Mouse (Mus musculus): ENCODE results near the gene Plxna3.
"Not testable (repeated sequence)": the region's sequence is repeated elsewhere in the genome, so short reads cannot be mapped to it uniquely, and the experiment has no call there.

Plxna3 gene

DNA sequence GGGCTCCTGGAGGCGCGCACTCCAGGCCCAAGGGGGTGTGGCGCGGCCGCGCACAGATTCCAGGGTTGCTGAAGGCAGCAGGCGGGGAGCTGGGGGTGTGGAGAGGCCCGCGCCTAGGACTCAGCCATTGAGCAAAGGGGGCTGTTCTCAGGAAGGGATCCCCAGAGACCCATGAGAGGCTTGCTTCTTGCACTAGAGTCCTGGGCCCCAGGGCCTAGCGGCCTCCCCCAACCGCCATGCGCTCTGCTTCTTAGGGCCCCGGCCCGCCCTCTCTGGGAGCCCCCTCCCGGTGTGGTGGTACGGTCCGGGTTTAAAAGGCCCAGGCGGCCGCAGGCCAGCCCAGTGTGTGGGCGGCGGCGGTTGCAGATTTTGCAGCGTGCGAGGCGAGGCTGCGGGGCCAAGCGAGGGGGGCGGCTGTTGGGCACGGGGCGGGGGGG lies at the start of gene Plxna3:
Plxna3 (plus strand) TSS at position 342 of the 437 bp plus-strand sequence.
- DNase-seq (ENCODE audit: low spot score): peak; percentile 70

DNA sequence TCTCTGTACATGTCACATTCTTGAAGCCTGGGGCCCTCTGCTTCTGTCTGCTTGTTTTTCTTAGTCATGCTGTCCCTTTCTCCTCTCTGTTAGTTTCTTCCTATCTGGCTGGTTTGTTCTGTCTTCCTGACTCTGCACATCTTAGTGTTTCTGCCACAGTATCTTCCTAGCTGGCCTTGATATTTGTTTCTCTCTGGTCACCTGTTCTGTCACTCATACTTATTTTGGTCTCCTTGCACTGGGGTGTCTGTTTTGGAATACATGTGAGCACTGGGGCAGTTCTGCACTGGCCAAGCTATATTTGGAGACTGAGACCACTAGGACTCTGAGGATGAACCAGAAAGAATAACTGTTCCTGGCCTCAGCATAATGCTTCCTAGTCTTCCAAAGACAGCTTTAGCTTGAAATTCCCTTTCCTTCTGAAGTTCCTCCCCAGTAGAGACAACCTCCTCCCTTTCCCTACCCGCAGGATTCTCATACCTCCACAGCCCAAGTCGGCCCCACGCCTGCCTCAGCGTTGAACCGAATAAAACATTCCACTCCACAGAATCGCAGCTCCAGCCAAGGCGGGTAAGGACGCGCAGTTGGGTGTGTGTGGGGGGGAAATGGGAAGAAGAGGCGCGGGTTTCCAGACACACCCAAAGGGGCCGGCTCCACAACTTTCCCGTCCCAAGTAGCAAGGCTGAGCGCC lies 47.7 kb upstream of the Plxna3 start:
- DNase-seq (ENCODE audit: low spot score): no peak

GRCm38 (mm10) chrX:74281732-74282394 lies 47.0 kb upstream of the Plxna3 start, which contains the start of the genes Taz and Dnase1l1:
TSS of gene Taz (plus strand) at chrX:74281912.
TSS of gene Dnase1l1 (minus strand) at chrX:74282337.
- DNase-seq (ENCODE audit: low spot score): peak; percentile 86

DNA sequence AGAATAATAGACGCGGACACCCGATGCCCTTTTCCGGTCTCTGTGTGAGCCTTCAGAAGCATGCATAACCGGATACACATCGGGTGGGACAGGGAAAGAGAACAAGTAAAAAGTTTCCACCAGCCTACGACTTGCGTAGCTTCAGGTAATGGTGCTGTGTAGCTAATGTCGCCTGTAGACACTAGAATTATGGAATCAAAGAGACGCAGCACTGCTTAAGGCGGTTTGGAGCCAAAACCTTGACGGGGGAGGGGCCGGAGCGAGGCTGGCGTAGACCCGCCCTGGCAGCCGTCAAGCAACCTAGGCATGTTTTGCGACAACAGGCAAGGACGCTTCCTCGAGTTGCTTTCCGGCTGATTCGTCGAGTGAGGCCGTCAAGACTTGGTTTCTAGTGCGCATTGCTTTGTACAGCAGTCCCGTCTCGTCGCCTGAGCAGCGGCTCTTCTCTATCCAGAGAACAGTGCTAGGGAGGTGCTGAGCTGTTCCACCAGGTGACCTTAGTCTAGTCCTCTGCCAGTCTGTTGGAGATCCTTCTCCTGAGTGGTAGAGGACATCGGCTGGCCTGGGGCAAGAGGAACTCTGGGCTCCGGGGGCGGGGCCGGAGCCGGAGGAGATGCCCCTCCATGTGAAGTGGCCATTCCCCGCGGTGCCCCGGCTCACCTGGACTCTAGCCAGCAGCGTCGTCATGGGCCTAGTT lies 46.3 kb upstream of the Plxna3 start:
- peak; percentile 91 for DNase-seq (ENCODE audit: low spot score)

DNA sequence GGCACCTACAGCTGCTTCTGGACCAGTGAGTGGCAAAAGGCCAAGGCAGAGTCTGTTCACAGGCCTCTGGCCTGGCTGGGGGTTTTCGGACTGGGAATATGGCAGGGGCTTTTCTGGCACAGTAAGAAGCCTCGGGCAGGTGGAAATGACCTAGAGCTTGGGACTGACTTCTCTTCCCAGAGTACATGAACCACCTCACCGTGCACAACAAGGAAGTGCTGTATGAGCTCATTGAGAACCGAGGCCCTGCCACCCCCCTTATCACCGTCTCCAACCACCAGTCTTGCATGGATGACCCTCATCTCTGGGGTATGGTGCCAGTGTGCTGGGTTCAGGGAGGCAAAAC lies 45.8 kb upstream of the Plxna3 start:
- DNase-seq (ENCODE audit: low spot score): no peak

GRCm38 (mm10) chrX:74293431-74293830 lies 35.4 kb upstream of the Plxna3 start:
- DNase-seq (ENCODE audit: low spot score): no peak

- peak; percentile 96 for DNase-seq (ENCODE audit: low spot score)
Observed at GRCm38 (mm10) chrX:74296538-74297448, 32.1 kb upstream of the Plxna3 start, which contains the start of gene Atp6ap1. TSS of gene Atp6ap1 (plus strand) at chrX:74297097.

GRCm38 (mm10) chrX:74298348-74298747 lies 30.5 kb upstream of the Plxna3 start:
- DNase-seq (ENCODE audit: low spot score): no peak

- no peak for DNase-seq (ENCODE audit: low spot score)
Observed at GRCm38 (mm10) chrX:74299721-74300120, 29.1 kb upstream of the Plxna3 start.

DNA sequence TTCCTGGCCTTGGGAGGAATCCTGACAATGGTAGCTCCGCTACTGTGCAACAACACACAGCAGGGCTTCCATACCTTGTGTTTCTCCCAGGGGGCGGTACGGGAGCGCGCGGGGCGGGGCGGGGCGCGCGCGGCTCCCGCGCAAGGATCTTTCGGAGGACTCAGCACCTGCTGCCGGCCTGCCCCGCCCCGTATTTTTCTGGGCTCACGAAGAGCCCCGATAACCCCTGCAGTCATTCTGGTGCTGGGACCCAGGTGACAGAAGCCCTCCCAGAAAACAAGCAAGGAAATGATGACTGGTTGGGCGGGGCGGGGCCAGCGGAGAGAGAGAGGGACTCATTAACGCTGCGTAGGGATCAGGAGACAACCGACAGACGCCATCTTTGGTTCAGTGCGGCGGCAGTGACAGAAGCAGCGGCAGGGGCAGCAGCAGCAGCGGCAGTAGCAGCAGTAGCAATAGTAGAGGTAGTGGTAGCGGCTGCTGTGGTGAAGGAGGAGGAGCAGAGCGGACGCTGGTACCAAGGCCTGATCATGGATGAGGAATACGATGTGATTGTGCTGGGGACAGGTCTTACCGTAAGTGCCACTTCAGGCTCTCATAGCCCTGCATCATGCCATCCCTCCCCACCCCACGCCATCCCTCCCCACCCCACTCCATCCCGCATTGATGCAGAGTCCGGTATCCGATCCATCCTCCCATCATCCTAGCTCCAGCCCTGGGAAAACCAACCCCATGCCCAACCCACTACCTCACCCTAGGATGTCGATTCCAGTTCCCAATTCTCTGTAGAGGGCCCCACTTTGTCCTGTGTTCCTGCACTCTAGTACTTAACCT lies 23.8 kb upstream of the Plxna3 start, which contains the start of gene Gdi1:
Gdi1 (plus strand) TSS at position 132 of the 834 bp plus-strand sequence.
- DNase-seq (ENCODE audit: low spot score): peak; percentile 74

DNA sequence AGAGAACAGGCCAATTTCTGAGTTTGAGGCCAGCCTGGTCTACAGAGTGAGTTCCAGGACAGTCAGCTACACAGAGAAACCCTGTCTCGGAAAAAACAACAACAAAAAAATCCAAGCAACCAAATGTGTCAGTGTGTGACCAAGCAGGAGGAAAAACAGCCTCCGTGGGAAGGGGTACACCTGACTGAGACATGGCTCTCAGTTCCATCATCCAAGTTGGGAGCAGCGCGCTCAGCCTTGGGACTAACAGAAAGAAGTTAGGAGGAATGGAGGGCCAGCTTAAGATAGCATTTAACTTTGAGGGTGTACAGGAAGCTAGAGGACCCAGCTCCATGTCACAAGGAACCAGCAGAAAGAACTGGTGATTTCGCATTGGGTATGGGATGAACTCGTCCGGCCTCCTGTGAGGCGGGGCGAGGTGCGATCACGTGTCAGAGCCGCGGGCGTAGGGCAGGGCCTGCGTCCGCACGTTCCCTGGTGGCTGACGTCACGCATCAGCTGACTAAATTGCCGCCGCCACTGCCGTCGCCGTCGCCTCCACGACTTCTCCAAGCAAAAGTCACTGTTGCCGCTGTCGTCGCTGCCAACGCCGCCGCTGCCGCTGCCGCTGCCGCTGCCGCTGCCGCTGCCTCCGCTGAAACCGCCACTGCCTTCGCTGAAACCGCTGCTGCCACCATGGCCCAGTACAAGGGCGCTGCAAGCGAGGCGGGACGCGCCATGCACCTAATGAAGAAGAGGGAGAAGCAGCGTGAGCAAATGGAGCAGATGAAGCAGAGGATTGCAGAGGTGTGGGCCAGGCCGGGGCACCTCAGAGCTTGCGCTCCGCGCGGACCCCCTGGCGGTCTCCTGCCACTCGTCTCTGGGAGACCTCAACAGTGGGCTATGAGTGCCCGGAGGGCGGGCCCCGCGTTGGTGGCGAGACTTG lies 16.1 kb upstream of the Plxna3 start, which contains the start of gene Fam50a:
Fam50a (plus strand) TSS at position 494 of the 925 bp plus-strand sequence.
- DNase-seq (ENCODE audit: low spot score): peak; percentile 87

DNA sequence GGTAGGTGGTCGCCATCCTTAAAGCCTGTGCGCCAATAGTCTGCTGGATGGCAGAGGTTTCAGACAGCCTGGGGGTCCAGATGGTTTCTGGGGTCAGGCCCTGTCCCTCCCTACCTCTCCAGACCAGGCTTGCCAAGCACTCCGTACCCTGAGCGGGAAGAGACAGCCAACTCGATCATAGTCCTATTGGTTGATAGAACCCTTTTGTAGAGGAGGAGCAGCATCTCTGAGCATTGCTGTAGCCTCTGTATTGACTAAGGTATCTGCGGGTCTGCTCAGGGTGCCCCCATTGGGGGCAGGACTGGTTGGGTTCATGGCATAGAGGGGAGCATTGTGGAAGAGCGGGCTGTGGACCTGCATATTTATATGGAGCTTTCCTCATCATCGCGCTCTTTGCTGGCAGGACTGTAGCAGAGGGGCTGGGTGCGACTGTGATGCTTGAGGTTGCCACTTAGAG lies 377 bp downstream of the Plxna3 start:
- no peak for DNase-seq (ENCODE audit: low spot score)

DNA sequence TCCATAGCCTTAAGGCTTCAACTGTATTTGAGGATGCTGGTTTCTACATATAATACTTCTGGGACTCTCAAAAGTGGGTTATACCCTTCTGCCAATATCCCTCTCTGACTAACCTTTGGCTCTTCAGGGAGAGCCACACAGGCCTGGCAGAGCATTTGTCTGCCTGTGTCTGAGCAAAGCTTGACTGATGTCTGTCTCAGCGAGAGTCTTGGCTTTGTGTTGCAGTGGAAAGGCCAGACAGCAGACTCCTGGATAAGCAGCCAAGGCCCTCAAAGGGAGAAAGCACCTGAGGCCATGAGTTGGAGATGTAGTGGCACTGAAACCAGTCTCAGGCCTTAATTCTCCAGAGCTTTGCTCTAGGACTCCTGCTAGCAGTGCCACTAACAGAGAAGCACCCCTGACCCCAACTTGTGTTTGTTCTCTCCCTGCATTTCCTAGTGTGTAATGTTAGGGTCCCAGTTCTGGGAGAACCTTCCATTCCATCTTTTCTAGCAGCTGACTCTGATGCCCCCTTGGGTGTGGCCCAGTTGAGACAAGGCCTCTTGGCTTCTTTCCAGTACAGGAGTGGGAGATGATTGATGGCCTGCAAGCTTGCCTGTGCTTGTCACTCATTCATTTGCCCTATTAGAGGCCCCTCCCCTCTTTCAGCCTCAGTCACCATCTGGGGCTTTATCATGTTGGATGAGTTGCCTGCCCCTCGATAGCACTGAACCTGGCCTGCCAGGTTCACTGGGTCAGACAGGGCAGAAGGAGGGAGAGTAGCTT lies 1.5 kb downstream of the Plxna3 start:
- DNase-seq (ENCODE audit: low spot score): peak; percentile 20

- no peak for DNase-seq (ENCODE audit: low spot score)
Observed at GRCm38 (mm10) chrX:74352645-74353466, 24.0 kb downstream of the Plxna3 start.

GRCm38 (mm10) chrX:74353467-74353770 lies 24.6 kb downstream of the Plxna3 start, which contains the start of gene Lage3:
TSS of gene Lage3 (minus strand) at chrX:74353618.
- peak; percentile 85 for DNase-seq (ENCODE audit: low spot score)

- DNase-seq (ENCODE audit: low spot score): not testable (repeated sequence)
Observed at GRCm38 (mm10) chrX:74357069-74357468, 28.2 kb downstream of the Plxna3 start.

- no peak for DNase-seq (ENCODE audit: low spot score)
Observed at GRCm38 (mm10) chrX:74359171-74359570, 30.3 kb downstream of the Plxna3 start.

DNA sequence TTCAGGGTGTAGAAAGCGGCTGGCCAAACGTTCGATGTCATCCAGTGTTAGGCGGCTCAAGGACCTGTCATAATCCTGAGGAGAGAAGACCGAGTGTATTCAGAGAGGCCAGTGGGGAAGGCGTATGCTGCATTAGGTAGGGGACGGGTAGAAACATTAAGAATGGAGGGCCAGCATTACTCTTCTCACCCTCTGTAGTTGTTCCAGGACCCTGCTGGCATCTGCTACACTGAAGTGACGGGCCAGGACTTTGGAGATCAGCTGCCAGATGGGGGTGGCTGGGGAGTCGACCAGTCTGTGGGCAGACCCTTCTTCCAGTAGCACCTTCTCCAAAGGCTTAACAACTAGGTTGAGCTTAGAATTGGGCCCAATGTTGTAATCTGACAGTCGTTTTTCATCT lies 38.6 kb downstream of the Plxna3 start:
- no peak for DNase-seq (ENCODE audit: low spot score)
